Mouse (Mus musculus) left cerebral cortex, adult 2 months (tissue): ENCODE results near the gene Tmem248. TPM values are rescaled to one million over a fixed set of nuclear protein-coding genes. Genes with fewer than 3 reads are reported as not detected.

ENCODE experiments used
- DNase-seq, 2 experiments: peaks; one replicate each; pipeline ENCODE4 v3.0.0; 2021 to 2022; ENCODE audit warnings: low spot score in 2 of 2, mixed read lengths in 1 of 2; ENCODE audit errors: extremely low spot score in 1 of 2
- H3K27ac ChIP-seq: fragments of 200-600 bp; 2 replicates; pipeline ENCODE4 v1.8.1; 2022
- H3K4me3 ChIP-seq: fragments of 200-600 bp; 2 replicates; pipeline ENCODE4 v1.8.1; 2022
- CTCF ChIP-seq: fragments of 200-600 bp; IDR thresholded peaks from 2 replicates; pipeline ENCODE4 v1.8.1; 2022; ENCODE audit warnings: antibody characterized with exemption, mild to moderate bottlenecking, moderate library complexity
- intact Hi-C: fragments of 180-260 bp; cut with DNase I; formaldehyde crosslinking; loops from one replicate; pipeline ENCODE4 v1.15.1; 2025
- total RNA-seq, 2 experiments: library from RNA; stranded (reverse); gene quantifications; 2 replicates each; pipeline ENCODE4 v1.2.3; 2021

Tmem248 gene
- total RNA-seq, 2 experiments from 2014 or later, result 37.9 to 39.1 TPM

GRCm38 (mm10) chr5:130205441-130206023, 11.3 kb upstream of the Tmem248 start:
- DNase-seq, result no peak
- no peak for TF ChIP-seq CTCF
- intact Hi-C loops, result no loop called here
- Histone ChIP-seq H3K4me3 (no peak overlapping the region), H3K27ac (no peak overlapping the region)

GRCm38 (mm10) chr5:130207299-130207698, 9.6 kb upstream of the Tmem248 start:
- DNase-seq, result no peak
- intact Hi-C loops, result no loop called here
- H3K27ac ChIP-seq, result no peak overlapping the region
- H3K4me3 ChIP-seq, result no peak overlapping the region
- no peak for TF ChIP-seq CTCF

GRCm38 (mm10) chr5:130212956-130213355, 3.9 kb upstream of the Tmem248 start:
- no peak overlapping the region for H3K4me3 ChIP-seq
- TF ChIP-seq CTCF, result no peak
- intact Hi-C loops, result no loop called here
- no peak for DNase-seq
- H3K27ac ChIP-seq, result no peak overlapping the region

GRCm38 (mm10) chr5:130217406-130217805, 525 bp downstream of the Tmem248 start:
- DNase-seq, result no peak
- TF ChIP-seq CTCF, result no peak
- intact Hi-C loops, result no loop called here
- Histone ChIP-seq H3K27ac (no peak overlapping the region), H3K4me3 (no peak overlapping the region)

- no peak for DNase-seq
- Histone ChIP-seq H3K27ac (no peak overlapping the region), H3K4me3 (no peak overlapping the region)
- intact Hi-C loops, result no loop called here
- TF ChIP-seq CTCF, result no peak
Observed at GRCm38 (mm10) chr5:130218336-130218735, 1.5 kb downstream of the Tmem248 start.

GRCm38 (mm10) chr5:130221316-130221715, 4.4 kb downstream of the Tmem248 start:
- intact Hi-C loops, result no loop called here
- H3K27ac ChIP-seq, result peak overlapping the region; percentile 95
- no peak for DNase-seq
- no peak for TF ChIP-seq CTCF
- peak overlapping the region; percentile 96 for H3K4me3 ChIP-seq

GRCm38 (mm10) chr5:130221760-130222145, 4.9 kb downstream of the Tmem248 start:
- Histone ChIP-seq H3K4me3 (peak overlapping the region; percentile 96), H3K27ac (peak overlapping the region; percentile 95)
- intact Hi-C loops, result loop anchor here (2.0 kb wide), 1 partner anchor 33 kb away; the partner anchor contains the start of genes Sbds and Tyw1
- DNase-seq, result no peak
- TF ChIP-seq CTCF, result no peak

- DNase-seq, result peak; percentile 94 to 99
- peak overlapping the region; percentile 95 for H3K27ac ChIP-seq
- TF ChIP-seq CTCF, result peak; percentile 42
- intact Hi-C loops, result loop anchor here (2.0 kb wide), 1 partner anchor 32 kb away; the partner anchor contains the start of genes Sbds and Tyw1
- peak overlapping the region; percentile 96 for H3K4me3 ChIP-seq
Observed at GRCm38 (mm10) chr5:130222146-130223004, 5.5 kb downstream of the Tmem248 start.

GRCm38 (mm10) chr5:130226790-130227189, 9.9 kb downstream of the Tmem248 start:
- Histone ChIP-seq H3K4me3 (no peak overlapping the region), H3K27ac (no peak overlapping the region)
- intact Hi-C loops, result no loop called here
- no peak for TF ChIP-seq CTCF
- DNase-seq, result no peak

- no peak for DNase-seq
- H3K27ac ChIP-seq, result no peak overlapping the region
- no peak overlapping the region for H3K4me3 ChIP-seq
- no peak for TF ChIP-seq CTCF
- intact Hi-C loops, result no loop called here
Observed at GRCm38 (mm10) chr5:130228120-130228519, 11.2 kb downstream of the Tmem248 start.

GRCm38 (mm10) chr5:130236302-130236701, 19.4 kb downstream of the Tmem248 start:
- Histone ChIP-seq H3K4me3 (no peak overlapping the region), H3K27ac (no peak overlapping the region)
- DNase-seq, result no peak
- intact Hi-C loops, result no loop called here
- TF ChIP-seq CTCF, result no peak

- H3K27ac ChIP-seq, result no peak overlapping the region
- intact Hi-C loops, result no loop called here
- TF ChIP-seq CTCF, result no peak
- no peak for DNase-seq
- H3K4me3 ChIP-seq, result no peak overlapping the region
Observed at GRCm38 (mm10) chr5:130239236-130239635, 22.4 kb downstream of the Tmem248 start.
